8 mouse cellular contexts compared by ENCODE assay signal in genomic region chr14:17402751-17403479, GRCm38 (mm10).
DNase-seq lines count a peak whose midpoint lies in the region; ATAC-seq and TF ChIP-seq lines count a peak whose summit lies in the region.

No protein-coding gene starts in this region.

- peak; percentile 81 for TF ChIP-seq CTCF in heart, adult 2 months (IDR thresholded peaks at IDR 0.05)
- TF ChIP-seq CTCF in small intestine, adult 2 months (IDR thresholded peaks at IDR 0.05; ENCODE audit: extremely low read depth, insufficient read length, insufficient replicate concordance, low read depth, low read length) = peak; percentile 62; the same call in 1 of the 2 replicates

- H3K4me3 ChIP-seq in heart, adult 2 months = no peak overlapping the region
- no peak overlapping the region for H3K4me3 ChIP-seq in hindbrain, embryonic 10.5 days
- H3K4me3 ChIP-seq in small intestine, adult 2 months (ENCODE audit: low read depth, low read length) = no peak overlapping the region

- H3K79me2 ChIP-seq in heart, adult 2 months (replicated peaks; ENCODE audit: control insufficient read depth, insufficient read depth, low read length) = no peaks in the 10 kb centered on the region

- no peak overlapping the region for H3K9ac ChIP-seq in heart, adult 2 months (ENCODE audit: low read depth, low read length)

- H3K27me3 ChIP-seq in heart, adult 2 months (ENCODE audit: control insufficient read depth, insufficient read depth, low read length) = no peaks in the 10 kb centered on the region
- H3K27me3 ChIP-seq in hindbrain, embryonic 10.5 days (ENCODE audit: insufficient read depth, poor library complexity, severe bottlenecking) = no peaks in the 10 kb centered on the region
- H3K27me3 ChIP-seq in small intestine, adult 2 months (ENCODE audit: control insufficient read depth, insufficient read depth, low read length) = no peaks in the 10 kb centered on the region

- H3K36me3 ChIP-seq in heart, adult 2 months (ENCODE audit: control insufficient read depth, insufficient read depth, low read length) = no peaks in the 10 kb centered on the region
- H3K36me3 ChIP-seq in hindbrain, embryonic 10.5 days = no peaks in the 10 kb centered on the region
- no peaks in the 10 kb centered on the region for H3K36me3 ChIP-seq in small intestine, adult 2 months (ENCODE audit: control insufficient read depth, insufficient read depth, low read length)

- no peaks in the 10 kb centered on the region for H3K9me3 ChIP-seq in hindbrain, embryonic 10.5 days

- TF ChIP-seq POLR2A in heart, adult 2 months (IDR thresholded peaks at IDR 0.05; ENCODE audit: insufficient read depth, low read depth, low read length) = no peak
- no peak for TF ChIP-seq POLR2A in small intestine, adult 2 months (IDR thresholded peaks at IDR 0.05; ENCODE audit: low read depth, low read length)

- H3K27ac ChIP-seq in heart, adult 2 months = no peak overlapping the region
- H3K27ac ChIP-seq in hindbrain, embryonic 10.5 days = no peak overlapping the region
- H3K27ac ChIP-seq in small intestine, adult 2 months (ENCODE audit: insufficient read depth, low read depth, low read length) = no peak overlapping the region

- WGBS in heart, adult 2 months = 40% methylated on average over 7 of the region's 7 CpGs
- WGBS in hindbrain, embryonic 10.5 days = 45% methylated on average over 7 of the region's 7 CpGs
- 43% methylated on average over 7 of the region's 7 CpGs for WGBS in small intestine, adult 2 months

- 0 out of 2 replicates have a peak, but pooled peaks have one; percentile 50 for TF ChIP-seq EP300 in heart, adult 2 months (IDR thresholded peaks at IDR 0.05; ENCODE audit: insufficient read depth, low read depth, low read length)

- intact Hi-C loops in heart, adult 2 months (cut with DNase I) = loop anchor here (5.0 kb wide), 2 partner anchors 764 to 784 kb away; no protein-coding TSS in a partner anchor
- intact Hi-C loops in heart, postnatal 25 days (cut with DNase I) = loop anchor here (5.0 kb wide), 1 partner anchor 764 kb away; no protein-coding TSS in a partner anchor

- ATAC-seq in megakaryocyte-erythroid progenitor cell, adult 5-6 weeks (replicated peaks; ENCODE audit: low FRiP score, low TSS enrichment, poor library complexity, severe bottlenecking) = peak; percentile 82

- peak; percentile 6 to 21 for DNase-seq in heart, adult 2 months
- DNase-seq in heart, postnatal 25 days (ENCODE audit: low spot score) = no peak
- DNase-seq in T-cell, adult 2 months (ENCODE audit: low spot score) = peak; percentile 13
- DNase-seq in embryo, embryonic 9.5 days (ENCODE audit: extremely low spot score) = peak; percentile 55
- peak; percentile 44 for DNase-seq in hindbrain, embryonic 10.5 days (ENCODE audit: low spot score)
- peak; percentile 28 to 67 for DNase-seq in layer of hippocampus, postnatal 14 days (ENCODE audit: low spot score in 2 of 2)

- H3K4me1 ChIP-seq in heart, adult 2 months (ENCODE audit: control insufficient read depth, insufficient read depth, low read length) = no peaks in the 10 kb centered on the region; the same call in 1 of the 2 replicates
- no peaks in the 10 kb centered on the region for H3K4me1 ChIP-seq in hindbrain, embryonic 10.5 days (replicated peaks)
- H3K4me1 ChIP-seq in small intestine, adult 2 months (ENCODE audit: control insufficient read depth, insufficient read depth, insufficient read length, low read length) = peaks cover 6% of the 10 kb centered on the region; the same call in 1 of the 2 replicates
